Mouse (Mus musculus) testis, adult 2 months (tissue): Measurements from ENCODE around the gene Neurl1a.

Experiments used
- CTCF ChIP-seq: fragments of 200-500 bp; IDR thresholded peaks from 2 replicates; pipeline ENCODE4 v1.5.1; 2012; ENCODE audit warnings: low read depth, mild to moderate bottlenecking, inconsistent platforms, low read length, moderate library complexity; ENCODE audit not compliant: control insufficient read depth, insufficient read depth, insufficient replicate concordance
- POLR2A ChIP-seq: fragments of 200-500 bp; IDR thresholded peaks from 2 replicates; pipeline ENCODE4 v1.6.1; 2012; ENCODE audit warnings: low read depth, mild to moderate bottlenecking, inconsistent platforms, low read length, moderate library complexity; ENCODE audit not compliant: control insufficient read depth

GRCm38 (mm10) chr19:47220232-47220631 lies 41.6 kb downstream of the Neurl1a start:
- TF ChIP-seq POLR2A = no peak
- TF ChIP-seq CTCF = no peak
